Mouse (Mus musculus) embryo, embryonic 9.5 days (tissue): ENCODE measurements around the gene Shroom3.

ENCODE experiments used
- DNase-seq: peaks from one replicate; pipeline ENCODE4 v3.0.0-alpha.2; 2017; ENCODE audit errors: extremely low spot score

Gene Shroom3

GRCm38 (mm10) chr5:92850925-92851324 lies 167.7 kb downstream of the Shroom3 start:
- no peak for DNase-seq

DNA sequence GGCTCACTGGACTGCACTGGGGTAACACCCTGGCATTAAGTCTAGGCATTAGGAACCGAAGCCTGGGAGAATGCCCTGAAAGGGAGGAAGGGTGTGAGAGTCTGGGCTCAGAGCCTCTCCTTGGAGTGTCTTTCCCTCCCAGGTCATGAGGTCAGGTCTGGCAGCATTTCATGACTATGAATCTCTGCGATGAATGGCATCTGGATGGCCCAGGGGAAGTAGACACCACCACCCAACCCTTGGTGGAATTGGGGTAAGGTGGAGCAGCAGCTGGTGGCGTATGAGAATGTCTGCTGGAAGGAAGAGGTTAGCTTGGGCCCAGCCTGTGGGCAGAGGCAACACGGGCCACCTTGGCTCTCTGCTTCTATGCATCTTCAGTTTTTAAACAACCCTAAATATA lies 171.7 kb downstream of the Shroom3 start:
- DNase-seq = no peak

DNA sequence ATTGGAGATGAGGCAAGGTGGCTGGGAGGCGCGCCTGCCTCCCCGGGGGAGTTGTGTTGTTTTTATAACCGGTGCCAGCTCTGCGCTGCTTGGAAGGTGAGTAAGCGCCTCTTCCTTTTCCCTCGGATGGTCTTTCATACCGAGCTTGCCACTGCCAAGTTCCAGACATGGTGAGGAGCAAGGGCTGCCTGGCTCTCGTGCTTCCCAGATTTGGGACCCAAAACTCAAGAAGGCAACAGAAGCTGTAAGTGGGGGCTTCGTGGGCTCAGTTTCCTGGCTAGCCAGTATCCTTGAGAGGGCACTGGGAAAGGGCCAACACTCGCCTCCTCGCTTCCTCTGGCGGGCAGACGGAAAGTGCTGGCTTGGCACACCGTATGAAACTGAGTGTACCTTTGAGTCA lies 173.1 kb downstream of the Shroom3 start:
- no peak for DNase-seq

- no peak for DNase-seq
Observed at GRCm38 (mm10) chr5:92857177-92857576, 173.9 kb downstream of the Shroom3 start.

DNA sequence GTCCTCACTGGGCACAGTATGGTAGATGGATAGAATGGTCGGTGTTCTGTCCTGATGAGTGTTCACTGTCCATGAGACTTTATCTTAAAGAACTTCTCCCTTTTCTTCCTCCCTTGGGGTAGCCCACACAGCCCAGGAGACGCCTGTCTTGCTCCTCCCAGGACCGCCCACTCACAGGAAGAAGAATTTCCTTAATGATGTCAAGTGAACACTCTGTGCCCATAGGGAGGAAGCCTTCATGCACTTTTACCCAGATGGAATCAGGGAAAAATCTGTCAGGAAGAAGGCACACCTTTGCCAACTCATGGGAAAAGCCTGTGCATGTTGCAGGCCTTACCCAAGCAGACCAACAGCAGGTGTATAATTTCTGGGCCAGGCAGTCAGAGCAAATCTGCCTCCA lies 174.9 kb downstream of the Shroom3 start:
- no peak for DNase-seq

- no peak for DNase-seq
Observed at GRCm38 (mm10) chr5:92858576-92858975, 175.3 kb downstream of the Shroom3 start.

- DNase-seq = no peak
Observed at GRCm38 (mm10) chr5:92861416-92862112, 178.3 kb downstream of the Shroom3 start.

GRCm38 (mm10) chr5:92865090-92865489 lies 181.9 kb downstream of the Shroom3 start:
- no peak for DNase-seq

GRCm38 (mm10) chr5:92866546-92866945 lies 183.3 kb downstream of the Shroom3 start:
- DNase-seq = no peak

DNA sequence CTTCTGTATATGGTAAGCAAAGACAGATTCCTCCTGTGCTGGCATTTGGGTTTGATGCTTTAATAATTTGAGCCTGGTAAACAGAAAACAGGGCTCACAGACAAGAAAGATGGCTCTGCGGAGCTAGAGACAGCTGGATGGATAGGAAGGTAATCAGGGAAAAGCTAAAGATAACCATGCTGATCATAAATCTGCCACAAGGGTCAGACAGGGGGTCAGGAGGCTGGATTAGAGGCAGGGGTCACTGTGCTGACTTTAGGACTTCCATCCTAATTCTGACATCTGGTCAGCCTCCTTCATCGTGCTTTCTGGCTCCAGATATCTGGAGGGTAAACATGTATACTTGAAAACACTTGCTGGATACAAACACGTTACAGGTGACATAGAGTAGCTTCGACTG lies 184.0 kb downstream of the Shroom3 start:
- peak; percentile 57 for DNase-seq

DNA sequence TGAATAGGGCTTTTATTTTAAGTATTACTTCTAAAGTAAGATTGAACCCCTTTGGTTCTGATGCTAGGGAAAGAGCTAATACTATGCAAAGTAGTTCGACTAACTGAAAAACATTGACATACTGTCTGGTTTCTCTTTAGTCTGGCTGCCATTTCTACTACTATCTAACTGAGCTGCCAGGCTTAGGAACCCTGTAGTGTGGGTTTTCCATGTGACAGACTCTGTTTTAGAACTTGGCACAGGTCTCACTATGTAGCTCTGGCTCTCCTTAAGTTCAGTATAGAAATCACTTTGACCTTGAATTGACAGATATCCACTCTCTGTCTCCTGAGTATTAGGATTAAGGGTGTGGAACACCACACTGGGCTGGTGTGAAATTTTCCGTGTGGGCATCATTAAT lies 185.0 kb downstream of the Shroom3 start:
- no peak for DNase-seq

GRCm38 (mm10) chr5:92871048-92871447 lies 187.8 kb downstream of the Shroom3 start:
- no peak for DNase-seq

DNA sequence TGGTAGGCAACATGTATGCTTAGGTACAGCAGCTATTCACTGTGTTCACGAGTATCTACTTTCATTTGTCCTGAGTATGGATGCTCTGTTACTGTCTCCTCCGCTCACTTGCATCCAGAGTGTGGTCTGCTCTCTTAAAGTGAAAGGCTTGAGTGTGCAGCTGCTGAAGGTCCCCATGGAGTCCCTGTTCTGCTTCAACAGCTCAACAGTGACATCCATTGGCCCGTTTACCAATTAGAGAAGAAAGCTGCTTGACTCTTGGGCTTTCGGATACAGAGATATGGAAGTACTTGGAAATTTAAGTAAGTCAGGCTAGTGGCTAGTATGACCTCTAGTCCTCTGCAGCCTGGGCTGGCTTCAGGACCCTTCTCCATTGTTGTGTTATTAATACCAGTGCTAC lies 188.9 kb downstream of the Shroom3 start:
- DNase-seq = no peak

- DNase-seq = no peak
Observed at GRCm38 (mm10) chr5:92872991-92873390, 189.8 kb downstream of the Shroom3 start.

DNA sequence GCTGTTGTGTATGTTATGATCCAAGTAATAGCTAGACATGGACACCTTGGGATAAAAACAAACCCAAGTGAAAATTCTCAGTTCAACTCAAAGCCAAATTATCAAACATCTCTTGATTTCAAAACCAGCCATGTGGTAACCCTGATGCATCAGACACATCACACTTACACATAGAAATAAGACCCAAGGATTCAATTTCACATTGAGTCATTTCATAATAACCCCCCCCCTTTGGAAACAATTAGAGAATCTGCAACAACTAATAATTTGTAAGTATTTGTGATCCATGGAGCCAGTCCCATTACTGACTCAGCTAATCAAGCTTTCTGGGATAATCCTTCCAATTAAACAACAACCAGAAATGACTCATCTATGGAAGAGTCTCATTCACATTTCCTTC lies 190.3 kb downstream of the Shroom3 start:
- DNase-seq = no peak

DNA sequence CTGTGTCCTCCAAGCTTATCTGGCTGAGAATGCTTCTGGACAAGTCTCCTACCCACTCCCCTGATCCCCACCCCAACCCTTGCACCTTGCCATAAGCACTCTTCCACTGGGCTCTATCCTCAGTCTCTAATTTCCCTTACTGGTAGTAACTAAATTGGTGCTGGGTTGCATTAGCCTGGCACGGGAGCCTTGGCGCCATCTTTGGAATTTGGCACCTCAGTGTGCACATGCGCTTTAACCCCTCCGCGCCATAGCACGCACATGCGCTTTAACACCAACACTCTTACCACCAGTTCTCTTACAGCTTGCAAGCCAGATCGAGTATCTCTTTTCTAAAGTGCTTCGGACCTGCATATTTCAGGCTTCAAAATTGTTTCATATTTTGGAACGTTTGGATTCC lies 192.6 kb downstream of the Shroom3 start:
- no peak for DNase-seq

DNA sequence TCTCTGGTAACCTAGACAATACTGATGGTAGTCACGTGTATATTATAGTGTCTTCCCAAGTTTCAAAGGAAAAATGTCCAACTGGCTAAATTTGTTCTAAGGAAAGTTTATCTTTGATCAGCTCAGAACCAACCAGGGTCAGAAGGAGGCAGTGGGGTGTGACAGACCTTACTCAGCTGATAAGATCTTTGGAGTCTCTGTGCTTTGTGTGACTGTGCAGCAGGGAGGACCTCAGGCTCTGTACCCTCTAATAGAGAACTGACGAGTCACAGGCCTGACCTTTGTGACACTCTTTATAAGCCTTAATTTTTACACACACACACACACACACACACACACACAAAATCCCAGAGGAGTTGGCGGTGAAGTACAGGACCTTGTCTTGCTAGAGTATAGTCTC lies 193.9 kb downstream of the Shroom3 start:
- DNase-seq = no peak

GRCm38 (mm10) chr5:92880393-92880792 lies 197.2 kb downstream of the Shroom3 start:
- no peak for DNase-seq

DNA sequence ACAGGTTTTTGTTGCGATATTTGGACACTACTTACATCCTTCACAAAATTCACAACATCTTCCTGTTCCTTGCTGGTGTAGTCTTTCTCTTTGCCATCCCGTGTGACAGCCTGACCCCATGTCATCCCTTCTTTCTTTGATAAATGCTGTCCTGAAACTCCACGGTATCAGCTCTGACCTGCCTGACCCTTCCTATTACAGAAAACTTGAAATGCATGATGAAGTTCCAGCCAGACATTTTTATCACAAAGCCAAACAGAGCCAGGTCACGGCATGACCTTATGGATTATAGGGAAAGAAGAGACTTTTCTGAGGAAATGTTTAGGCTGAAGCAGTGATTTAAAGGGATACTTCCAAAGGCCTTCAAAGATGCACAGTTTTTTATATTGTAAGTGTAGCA lies 197.7 kb downstream of the Shroom3 start:
- DNase-seq = no peak

DNA sequence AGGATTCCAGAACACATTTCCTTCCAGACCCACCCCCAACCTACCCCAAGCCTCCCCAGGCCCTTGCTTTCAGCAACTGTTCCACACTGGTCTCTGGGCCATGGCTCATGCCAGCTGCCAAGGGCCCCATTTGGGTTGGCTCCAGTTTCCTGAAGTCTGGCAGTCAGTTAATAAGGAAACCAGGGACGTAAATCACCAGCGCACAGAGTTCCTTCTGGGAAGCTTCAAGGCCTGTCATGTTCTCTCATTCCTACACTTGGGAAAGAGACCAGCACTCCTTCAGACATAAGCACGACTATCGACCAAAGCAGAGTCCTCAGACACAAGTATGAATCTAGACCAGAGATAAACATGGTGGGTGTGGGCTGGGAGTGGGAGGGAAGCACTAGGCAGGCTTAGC lies 202.9 kb downstream of the Shroom3 start:
- no peak for DNase-seq

- no peak for DNase-seq
Observed at GRCm38 (mm10) chr5:92887501-92887900, 204.3 kb downstream of the Shroom3 start.

DNA sequence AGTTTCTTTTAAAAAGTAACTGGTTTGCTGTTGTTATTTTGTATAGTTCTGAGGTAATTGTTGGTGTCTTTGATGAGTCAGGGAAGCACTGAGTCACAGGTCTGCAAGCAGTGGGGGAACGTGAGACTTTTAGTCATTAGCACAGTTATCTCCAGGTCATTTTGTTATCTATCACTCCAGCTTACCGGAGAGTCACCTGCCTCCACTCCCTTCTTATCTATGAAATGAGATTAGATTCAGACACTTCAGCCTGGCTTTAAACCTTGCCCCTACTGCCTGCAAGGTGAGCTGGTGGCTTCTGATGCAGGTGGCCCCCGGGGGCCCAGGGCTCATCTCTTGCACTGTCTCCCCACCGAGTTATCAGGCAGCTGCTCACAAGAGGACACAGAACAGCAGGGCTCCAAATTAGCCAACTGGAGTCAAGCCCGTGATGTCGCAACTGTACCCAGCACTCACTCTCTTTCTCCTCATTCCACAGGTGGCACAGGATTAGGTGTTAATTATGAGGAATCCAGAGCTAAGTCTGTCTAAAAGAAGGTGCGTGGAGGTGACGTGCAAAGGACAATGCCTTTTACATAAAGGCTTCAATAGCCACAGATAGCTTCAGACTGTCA lies 205.5 kb downstream of the Shroom3 start:
- no peak for DNase-seq

DNA sequence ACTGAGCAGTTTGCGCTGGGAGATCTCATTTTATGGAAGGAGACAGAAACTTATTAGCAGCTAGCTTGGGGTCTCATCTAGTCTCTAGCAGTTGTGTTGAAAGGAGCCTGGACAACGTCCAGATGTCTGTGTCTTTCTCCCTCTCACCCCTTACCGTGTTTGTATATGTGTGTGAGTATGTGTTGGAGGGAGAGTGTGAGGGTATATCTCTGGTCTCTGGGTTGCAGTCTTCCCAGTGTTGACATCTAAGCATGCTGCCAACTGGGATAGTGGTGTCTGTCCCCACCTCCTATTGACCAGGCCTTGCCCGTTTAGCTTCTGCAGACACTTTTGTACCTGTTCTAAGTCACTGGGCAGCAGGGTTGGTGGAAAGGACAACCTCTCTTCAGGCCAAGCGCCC lies 207.7 kb downstream of the Shroom3 start:
- no peak for DNase-seq

DNA sequence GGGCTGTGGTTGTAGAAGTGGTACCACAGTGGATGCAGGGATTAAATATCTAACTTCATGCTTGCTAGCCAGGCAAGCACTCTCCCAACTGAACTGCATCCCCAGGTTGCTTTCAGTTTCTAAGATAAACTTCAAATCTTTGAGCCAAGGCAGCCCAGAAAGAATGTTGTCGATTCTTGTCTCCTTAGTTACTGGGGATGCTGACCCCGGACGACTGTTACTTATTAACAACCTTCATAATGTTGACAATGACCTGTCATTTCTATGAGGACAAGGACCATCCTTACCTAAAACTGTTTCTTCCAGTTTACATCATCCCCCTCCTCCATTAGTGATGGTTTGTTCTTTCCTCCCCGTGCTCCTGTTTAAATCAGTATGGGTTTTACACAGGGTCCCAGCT lies 210.0 kb downstream of the Shroom3 start:
- no peak for DNase-seq
